Mouse (Mus musculus): ENCODE data around the gene Cst9.

GRCm38 (mm10) chr2:148856630-148857400 lies 21.9 kb downstream of the Cst9 start:
- TF ChIP-seq CTCF (IDR thresholded peaks at IDR 0.05; ENCODE audit: low read depth) (no peak), EP300 (IDR thresholded peaks at IDR 0.05; ENCODE audit: low read depth) (no peak)

Measured in heart, postnatal 0 days (tissue).